Mouse (Mus musculus): ENCODE results near the gene Macf1. TPM values are rescaled to one million over a fixed set of nuclear protein-coding genes. Genes with fewer than 3 reads are reported as not detected.

Gene Macf1
- total and polyA plus RNA-seq, 3 experiments, result 71.4 to 223 (median 222) TPM

DNA sequence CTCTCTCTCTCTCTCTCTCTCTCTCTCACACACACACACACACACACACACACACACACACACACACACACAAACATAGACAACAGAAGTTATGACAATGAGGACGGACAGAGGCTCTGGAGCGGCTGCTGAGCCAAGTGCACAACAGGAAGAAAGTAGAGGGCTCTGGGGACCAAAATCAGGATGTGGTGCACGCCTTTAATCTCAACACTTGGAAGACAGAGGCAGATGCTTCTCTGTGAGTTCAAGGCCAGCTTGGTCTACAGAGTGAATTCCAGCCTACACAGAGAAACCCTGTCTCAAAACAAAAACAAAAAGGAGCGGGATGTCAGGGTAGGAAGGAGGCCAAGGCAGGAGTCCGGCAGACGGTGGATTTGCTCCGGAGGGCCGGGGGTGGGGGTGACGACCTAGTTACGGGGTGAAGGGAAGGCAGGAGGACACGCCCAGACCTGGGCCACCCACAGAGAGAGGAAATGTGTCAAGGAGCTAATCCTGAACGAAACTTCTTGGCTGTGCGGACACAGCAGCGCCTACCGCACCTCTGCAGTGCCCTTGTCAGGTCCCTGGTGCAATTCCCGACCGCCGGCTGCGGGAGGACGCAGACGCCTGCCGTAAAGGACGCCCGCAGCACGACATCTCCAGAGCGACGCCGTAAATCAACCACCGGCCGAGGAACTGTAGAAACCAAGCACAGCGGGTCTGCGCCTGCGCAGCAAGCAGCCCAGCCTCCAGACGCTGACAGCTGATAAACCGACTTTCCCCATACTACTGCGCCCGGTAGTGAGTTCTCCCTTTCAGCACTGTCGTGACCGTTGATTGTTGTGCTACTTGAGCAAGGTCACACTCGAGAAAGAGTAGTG is 33.6 kb upstream of the Macf1 start, which contains the start of gene Ndufs5:
TSS of gene Ndufs5 (minus strand) at position 629 of the 860 bp plus-strand sequence.
- WGBS, result under 1% methylated on average over 40 of the region's 40 CpGs
- H3K9ac ChIP-seq (ENCODE audit: low read depth, low read length), result peak within 1 kb of the TSS; percentile 90
- H3K4me1 ChIP-seq (ENCODE audit: control insufficient read depth, insufficient read depth, low read length), result peaks cover 2% of the 10 kb centered on the region
- TF ChIP-seq EP300 (IDR thresholded peaks at IDR 0.05; ENCODE audit: insufficient read depth, low read depth, low read length) (peak; percentile 71; the same call in 1 of the 2 replicates), POLR2A (IDR thresholded peaks at IDR 0.05; ENCODE audit: insufficient read depth, low read depth, low read length) (peak; percentile 98), CTCF (IDR thresholded peaks at IDR 0.05) (no peak)
- peak within 1 kb of the TSS; percentile 96 for H3K27ac ChIP-seq
- DNase-seq, result peak; percentile 97
- H3K4me3 ChIP-seq, result peak within 1 kb of the TSS; percentile 94
- peaks cover 2% of the 10 kb centered on the region for H3K36me3 ChIP-seq (ENCODE audit: control insufficient read depth, insufficient read depth, low read length)
- H3K79me2 ChIP-seq (replicated peaks; ENCODE audit: control insufficient read depth, insufficient read depth, low read length), result no peaks in the 10 kb centered on the region
- intact Hi-C loops (cut with DNase I), result loop anchor here (1.0 kb wide), 1 partner anchor 32 kb away; the partner anchor contains the start of gene Akirin1
- no peaks in the 10 kb centered on the region for H3K27me3 ChIP-seq (ENCODE audit: control insufficient read depth, insufficient read depth, low read length)

DNA sequence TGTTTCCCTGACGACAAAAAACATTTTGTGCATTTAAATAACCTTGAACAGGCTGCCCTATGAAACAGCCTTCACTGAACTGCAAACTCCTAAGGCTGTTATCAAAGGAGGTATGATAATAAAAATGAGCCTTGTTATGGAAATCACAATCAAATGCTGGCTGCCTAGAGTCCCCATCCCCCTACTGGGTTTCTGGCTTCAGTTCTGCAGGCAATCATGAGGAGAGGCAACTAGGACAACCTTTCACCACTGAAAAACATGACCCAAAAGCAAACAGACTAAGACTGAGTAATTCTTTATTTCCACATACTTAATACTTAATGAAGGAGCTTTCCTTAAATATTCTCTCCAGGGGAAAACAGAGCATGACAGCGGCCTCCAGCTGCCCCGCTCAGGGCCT is 28.3 kb upstream of the Macf1 start:
- intact Hi-C loops (cut with DNase I), result no loop called here
- Histone ChIP-seq H3K27me3 (ENCODE audit: control insufficient read depth, insufficient read depth, low read length) (no peaks in the 10 kb centered on the region), H3K36me3 (ENCODE audit: control insufficient read depth, insufficient read depth, low read length) (peaks cover 2% of the 10 kb centered on the region), H3K79me2 (replicated peaks; ENCODE audit: control insufficient read depth, insufficient read depth, low read length) (no peaks in the 10 kb centered on the region), H3K9ac (ENCODE audit: low read depth, low read length) (no peak overlapping the region), H3K4me3 (no peak overlapping the region), H3K4me1 (ENCODE audit: control insufficient read depth, insufficient read depth, low read length) (peaks cover 2% of the 10 kb centered on the region), H3K27ac (no peak overlapping the region)
- no peak for DNase-seq
- WGBS, result 82% methylated on average over 3 of the region's 3 CpGs
- no peak for TF ChIP-seq EP300 (IDR thresholded peaks at IDR 0.05; ENCODE audit: insufficient read depth, low read depth, low read length)
- TF ChIP-seq CTCF (IDR thresholded peaks at IDR 0.05), result no peak
- no peak for TF ChIP-seq POLR2A (IDR thresholded peaks at IDR 0.05; ENCODE audit: insufficient read depth, low read depth, low read length)

DNA sequence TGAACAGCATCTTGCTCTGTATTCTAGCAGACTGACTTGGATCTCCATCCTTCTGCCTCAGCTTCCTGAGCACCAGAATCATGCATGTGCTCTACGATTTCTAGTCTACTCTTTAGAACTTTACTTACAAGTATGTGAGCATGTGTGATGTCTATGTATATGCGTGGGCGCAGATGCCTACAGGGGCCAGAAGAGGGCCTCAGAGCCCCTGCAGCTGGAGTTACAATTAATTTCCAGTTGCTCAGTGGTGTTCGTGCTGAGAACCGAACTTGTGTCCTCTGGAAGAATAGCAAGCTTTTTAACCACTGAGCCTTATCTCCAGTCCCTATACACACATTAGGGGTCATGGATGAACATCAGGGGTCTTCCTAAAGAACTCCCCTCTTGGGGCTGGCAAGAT is 23.2 kb upstream of the Macf1 start:
- no peaks in the 10 kb centered on the region for H3K79me2 ChIP-seq (replicated peaks; ENCODE audit: control insufficient read depth, insufficient read depth, low read length)
- no peaks in the 10 kb centered on the region for H3K36me3 ChIP-seq (ENCODE audit: control insufficient read depth, insufficient read depth, low read length)
- 92% methylated on average over 5 of the region's 5 CpGs for WGBS
- DNase-seq, result no peak
- intact Hi-C loops (cut with DNase I), result no loop called here
- H3K9ac ChIP-seq (ENCODE audit: low read depth, low read length), result no peak overlapping the region
- no peak for TF ChIP-seq CTCF (IDR thresholded peaks at IDR 0.05)
- TF ChIP-seq POLR2A (IDR thresholded peaks at IDR 0.05; ENCODE audit: insufficient read depth, low read depth, low read length), result no peak
- TF ChIP-seq EP300 (IDR thresholded peaks at IDR 0.05; ENCODE audit: insufficient read depth, low read depth, low read length), result no peak
- H3K4me1 ChIP-seq (ENCODE audit: control insufficient read depth, insufficient read depth, low read length), result no peaks in the 10 kb centered on the region
- no peak overlapping the region for H3K27ac ChIP-seq
- H3K4me3 ChIP-seq, result no peak overlapping the region
- no peaks in the 10 kb centered on the region for H3K27me3 ChIP-seq (ENCODE audit: control insufficient read depth, insufficient read depth, low read length)

DNA sequence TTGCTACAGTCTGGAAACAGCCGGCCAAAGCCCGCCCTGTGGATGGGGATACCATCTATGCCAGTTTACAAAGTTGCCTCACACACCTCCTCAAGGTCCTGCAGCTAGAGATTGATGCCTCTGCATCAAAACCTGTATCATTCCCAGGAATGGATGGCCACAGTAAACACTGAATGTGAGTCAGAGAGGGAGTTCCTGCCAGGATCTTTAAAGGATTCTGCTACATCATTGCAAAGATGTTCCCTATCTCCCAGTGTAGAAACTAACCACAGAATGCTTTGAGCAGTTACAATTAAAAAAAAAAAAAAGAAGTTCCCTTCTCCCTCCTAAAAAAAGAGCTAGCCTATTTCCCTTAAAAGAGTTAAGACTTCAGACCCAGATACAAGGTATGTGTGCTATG is 21.2 kb upstream of the Macf1 start:
- Histone ChIP-seq H3K27ac (no peak overlapping the region), H3K4me3 (no peak overlapping the region), H3K36me3 (ENCODE audit: control insufficient read depth, insufficient read depth, low read length) (no peaks in the 10 kb centered on the region), H3K9ac (ENCODE audit: low read depth, low read length) (no peak overlapping the region), H3K79me2 (replicated peaks; ENCODE audit: control insufficient read depth, insufficient read depth, low read length) (no peaks in the 10 kb centered on the region), H3K27me3 (ENCODE audit: control insufficient read depth, insufficient read depth, low read length) (no peaks in the 10 kb centered on the region), H3K4me1 (ENCODE audit: control insufficient read depth, insufficient read depth, low read length) (no peaks in the 10 kb centered on the region)
- intact Hi-C loops (cut with DNase I), result no loop called here
- TF ChIP-seq POLR2A (IDR thresholded peaks at IDR 0.05; ENCODE audit: insufficient read depth, low read depth, low read length) (no peak), EP300 (IDR thresholded peaks at IDR 0.05; ENCODE audit: insufficient read depth, low read depth, low read length) (no peak), CTCF (IDR thresholded peaks at IDR 0.05) (no peak)
- no peak for DNase-seq
- WGBS, result 91% methylated on average over 2 of the region's 2 CpGs

DNA sequence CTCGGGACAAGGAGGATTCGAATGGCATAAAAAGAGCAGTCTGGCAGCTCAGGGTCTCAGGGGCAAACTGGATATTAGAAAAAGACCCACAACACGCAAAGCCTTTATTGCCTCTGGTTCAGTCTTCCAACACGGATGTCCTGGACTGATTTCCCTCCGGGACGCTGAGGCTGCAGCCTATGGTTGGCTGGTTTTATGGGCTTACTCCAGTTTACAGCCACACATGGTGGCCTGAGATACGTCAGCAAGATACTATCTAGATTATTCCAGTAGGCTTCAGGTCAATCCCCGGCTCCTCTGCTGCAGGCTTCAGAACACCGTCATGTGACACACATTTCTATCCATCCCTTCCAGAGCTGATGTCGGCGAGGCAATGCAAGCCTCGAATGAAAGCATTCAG is 9.2 kb upstream of the Macf1 start:
- H3K9ac ChIP-seq (ENCODE audit: low read depth, low read length), result no peak overlapping the region
- intact Hi-C loops (cut with DNase I), result no loop called here
- WGBS, result 85% methylated on average over 12 of the region's 12 CpGs

DNA sequence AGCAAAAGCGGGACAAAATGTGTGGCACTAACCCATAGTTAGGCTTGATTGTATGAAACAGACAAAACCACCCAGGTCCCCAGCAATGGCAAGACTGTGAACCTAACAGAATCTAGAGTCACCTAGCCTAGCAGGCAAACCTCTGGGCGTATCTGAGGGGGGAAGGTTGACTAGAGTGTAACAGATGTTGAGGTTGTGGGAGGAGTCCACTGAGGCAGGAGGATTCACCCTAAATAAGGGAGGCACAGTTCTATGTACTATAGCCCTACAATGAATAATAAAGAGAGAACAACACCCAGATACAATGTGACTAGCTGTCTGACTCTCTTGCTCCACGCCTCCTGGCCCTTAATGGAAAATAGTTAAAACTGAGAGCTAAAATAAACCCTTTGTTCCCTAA is 7.9 kb upstream of the Macf1 start:
- Histone ChIP-seq H3K36me3 (ENCODE audit: control insufficient read depth, insufficient read depth, low read length) (no peaks in the 10 kb centered on the region), H3K79me2 (replicated peaks; ENCODE audit: control insufficient read depth, insufficient read depth, low read length) (no peaks in the 10 kb centered on the region), H3K4me1 (ENCODE audit: control insufficient read depth, insufficient read depth, low read length) (no peaks in the 10 kb centered on the region; the same call in 1 of the 2 replicates), H3K4me3 (no peak overlapping the region), H3K27me3 (ENCODE audit: control insufficient read depth, insufficient read depth, low read length) (no peaks in the 10 kb centered on the region), H3K27ac (no peak overlapping the region), H3K9ac (ENCODE audit: low read depth, low read length) (no peak overlapping the region)
- TF ChIP-seq EP300 (IDR thresholded peaks at IDR 0.05; ENCODE audit: insufficient read depth, low read depth, low read length) (no peak), POLR2A (IDR thresholded peaks at IDR 0.05; ENCODE audit: insufficient read depth, low read depth, low read length) (no peak)
- 91% methylated on average over 3 of the region's 3 CpGs for WGBS
- intact Hi-C loops (cut with DNase I), result no loop called here
- no peak for DNase-seq

More for the DNA sequence above, 9.2 kb upstream of the Macf1 start:
- no peaks in the 10 kb centered on the region; the same call in 1 of the 2 replicates for H3K4me1 ChIP-seq (ENCODE audit: control insufficient read depth, insufficient read depth, low read length)
- no peak for DNase-seq
- H3K36me3 ChIP-seq (ENCODE audit: control insufficient read depth, insufficient read depth, low read length), result no peaks in the 10 kb centered on the region
- H3K79me2 ChIP-seq (replicated peaks; ENCODE audit: control insufficient read depth, insufficient read depth, low read length), result no peaks in the 10 kb centered on the region
- no peak overlapping the region for H3K4me3 ChIP-seq
- no peak overlapping the region for H3K27ac ChIP-seq
- no peaks in the 10 kb centered on the region for H3K27me3 ChIP-seq (ENCODE audit: control insufficient read depth, insufficient read depth, low read length)
- TF ChIP-seq POLR2A (IDR thresholded peaks at IDR 0.05; ENCODE audit: insufficient read depth, low read depth, low read length), result no peak
- TF ChIP-seq CTCF (IDR thresholded peaks at IDR 0.05), result no peak
- TF ChIP-seq EP300 (IDR thresholded peaks at IDR 0.05; ENCODE audit: insufficient read depth, low read depth, low read length), result no peak
